Mouse (Mus musculus) T-helper 17 cell (primary cell): ENCODE data around the gene Sobp.

ENCODE experiments used
- in situ Hi-C, 2 experiments: fragments of 300-600 bp; cut with MboI, MseI; formaldehyde crosslinking; loops; 1 replicate in 1 of 2; 2 replicates in 1 of 2; pipeline ENCODE4 v1.15.1; 2025; ENCODE audit warnings: high pct_unique_total_duplicates in 2 of 2

The Sobp gene

GRCm38 (mm10) chr10:43174326-43175155 is at the start of gene Sobp, which contains the start of gene 9030612E09Rik:
TSS of gene Sobp (minus strand) at chr10:43174530.
TSS of gene 9030612E09Rik (plus strand) at chr10:43174704.
- in situ Hi-C loops = no loop called here

GRCm38 (mm10) chr10:43223391-43223790 is 49.1 kb upstream of the Sobp start:
- in situ Hi-C loops = no loop called here

- in situ Hi-C loops = no loop called here
Measured at GRCm38 (mm10) chr10:43221659-43222058, 47.3 kb upstream of the Sobp start.

- in situ Hi-C loops = no loop called here
Measured at GRCm38 (mm10) chr10:43220910-43221625, 46.7 kb upstream of the Sobp start, which contains the start of gene Pdss2. TSS of gene Pdss2 (plus strand) at chr10:43221486.

DNA sequence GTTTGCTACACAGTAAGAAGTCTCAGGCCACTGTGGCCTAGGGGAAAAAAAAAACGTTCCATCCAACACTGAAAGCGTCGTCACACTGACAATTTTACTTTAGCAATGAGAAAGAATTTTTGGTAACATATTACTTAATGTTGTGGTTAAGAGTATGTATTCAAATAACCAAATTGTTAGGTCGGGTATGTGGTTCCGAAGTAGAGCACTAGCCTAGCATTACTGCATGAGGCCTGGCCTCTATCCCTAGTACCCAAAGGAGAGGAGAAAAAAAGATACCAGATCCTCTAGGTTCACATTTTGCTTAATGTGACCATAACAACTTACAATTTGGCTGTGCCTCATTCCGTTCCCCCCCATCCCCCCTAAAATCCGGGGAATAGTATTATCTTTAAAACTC is 46.1 kb upstream of the Sobp start:
- in situ Hi-C loops = no loop called here

DNA sequence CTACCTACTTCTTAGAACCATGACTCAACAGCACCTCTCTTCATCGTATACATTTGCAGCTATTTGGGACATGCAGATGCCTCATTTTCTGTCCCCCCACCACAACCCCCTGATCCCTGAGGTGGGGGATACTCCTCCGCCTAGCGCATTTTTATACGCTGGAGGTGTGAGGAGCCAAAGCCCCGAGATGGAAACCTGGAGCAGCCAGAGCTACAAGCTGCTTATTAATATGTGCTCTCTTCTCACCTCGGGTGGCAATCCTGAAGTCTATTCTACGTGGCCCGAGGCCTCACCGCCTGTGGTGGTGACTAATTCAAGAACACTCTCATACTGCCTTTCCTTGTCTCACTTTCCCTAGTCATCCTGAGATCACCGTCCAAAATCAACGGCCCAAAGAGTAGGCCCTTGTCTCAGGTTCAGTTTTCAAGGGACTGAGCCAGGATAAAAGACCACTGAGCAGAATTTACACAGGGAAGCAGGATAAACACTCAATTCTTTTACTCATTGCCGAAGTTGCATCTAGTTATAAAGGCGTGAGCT is 43.1 kb upstream of the Sobp start:
- in situ Hi-C loops = loop anchor here in 1 of 2 experiments (10.0 kb wide), 1 partner anchor 157 kb away; no protein-coding TSS in a partner anchor

DNA sequence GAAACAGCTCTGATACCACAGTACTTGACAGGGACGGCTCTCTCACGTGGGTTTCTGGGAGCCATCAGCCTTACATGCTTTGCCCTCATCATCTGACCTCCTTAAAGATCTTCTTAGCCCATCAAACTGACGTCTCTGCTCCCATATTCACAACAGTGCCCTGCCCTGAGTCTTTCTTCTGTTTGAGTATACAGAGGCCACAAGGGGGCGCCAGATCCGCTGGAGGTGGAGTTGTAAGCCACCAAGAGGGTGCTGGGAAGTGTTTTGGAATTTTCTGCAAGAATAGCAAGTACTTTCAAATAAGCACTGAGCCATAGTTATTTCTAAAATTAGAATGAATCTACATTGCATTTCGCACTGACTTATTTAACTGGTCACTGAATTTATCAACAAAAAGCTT is 37.5 kb upstream of the Sobp start:
- in situ Hi-C loops = loop anchor here (5.0 to 10.0 kb wide), 2 partner anchors 163 to 165 kb away; no protein-coding TSS in a partner anchor

- in situ Hi-C loops = no loop called here
Measured at GRCm38 (mm10) chr10:43203865-43204264, 29.5 kb upstream of the Sobp start.

DNA sequence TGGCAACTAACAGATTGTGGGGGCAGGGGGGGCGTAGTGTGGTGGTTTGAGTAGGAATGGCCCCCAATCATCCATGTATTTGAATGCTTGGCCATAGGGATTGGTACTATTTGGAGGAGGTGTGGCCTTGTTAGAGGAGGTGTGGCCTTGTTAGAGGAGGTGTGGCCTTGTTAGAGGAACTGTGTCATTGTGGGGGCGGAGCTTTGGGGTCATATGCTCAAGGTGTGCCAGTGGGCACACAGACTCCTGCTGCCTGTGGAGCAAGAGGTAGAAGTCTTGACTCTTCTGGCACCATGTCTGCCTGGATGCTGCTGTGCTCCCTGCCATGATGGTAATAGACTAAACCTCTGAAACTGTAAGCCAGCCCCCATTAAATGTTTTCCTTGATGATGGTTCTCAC is 25.9 kb upstream of the Sobp start:
- in situ Hi-C loops = no loop called here

DNA sequence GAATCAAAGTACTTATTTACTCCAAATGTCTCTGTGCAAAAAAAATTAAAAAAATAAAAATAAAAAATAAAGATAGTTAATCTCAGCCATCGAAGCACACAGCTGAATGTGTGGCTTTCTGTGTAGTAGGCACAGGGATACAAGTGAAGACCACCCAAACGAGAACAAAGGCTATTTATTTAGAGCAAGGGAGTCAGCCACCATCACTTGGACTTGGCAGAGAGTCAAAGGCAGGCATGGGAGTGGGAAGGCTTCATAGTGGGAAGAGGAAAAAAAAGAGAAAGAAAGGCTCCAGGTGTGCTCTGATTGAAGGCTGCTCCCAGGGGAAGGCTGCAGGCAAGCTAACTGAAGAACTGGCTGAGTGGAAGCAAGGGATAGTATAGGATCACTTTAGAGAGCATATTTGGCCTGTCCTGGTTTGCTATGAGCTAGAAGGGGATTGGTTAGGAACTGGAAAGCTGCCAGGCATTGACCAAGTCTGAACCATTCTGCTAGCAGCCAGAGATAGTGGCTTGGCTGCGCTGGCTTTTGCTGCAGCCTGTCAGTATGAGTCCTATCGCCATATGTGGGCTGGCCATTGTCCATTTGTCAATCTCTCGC is 6.1 kb upstream of the Sobp start:
- in situ Hi-C loops = no loop called here

DNA sequence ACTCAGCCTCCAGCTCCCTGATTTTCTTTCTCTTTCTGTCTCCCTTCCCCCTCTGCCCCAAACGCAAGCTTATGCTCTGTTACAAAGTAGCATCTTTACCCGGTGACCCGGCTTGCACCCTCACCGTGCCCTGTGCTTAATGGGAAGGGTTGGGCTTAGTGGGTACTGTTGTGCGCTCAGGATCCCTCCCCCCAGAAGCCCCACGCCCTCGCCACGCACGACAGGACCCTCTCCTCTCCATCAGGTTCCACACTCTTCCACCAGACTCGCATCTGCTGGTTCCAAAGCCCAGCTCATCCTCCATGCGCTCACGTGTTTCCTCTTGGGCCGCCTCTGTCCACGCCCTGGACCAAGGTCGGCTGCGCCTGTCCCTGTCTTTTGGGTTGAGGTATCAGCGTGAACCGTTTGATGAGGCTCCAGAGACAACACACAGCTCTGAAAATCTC is 849 bp upstream of the Sobp start:
- in situ Hi-C loops = no loop called here

DNA sequence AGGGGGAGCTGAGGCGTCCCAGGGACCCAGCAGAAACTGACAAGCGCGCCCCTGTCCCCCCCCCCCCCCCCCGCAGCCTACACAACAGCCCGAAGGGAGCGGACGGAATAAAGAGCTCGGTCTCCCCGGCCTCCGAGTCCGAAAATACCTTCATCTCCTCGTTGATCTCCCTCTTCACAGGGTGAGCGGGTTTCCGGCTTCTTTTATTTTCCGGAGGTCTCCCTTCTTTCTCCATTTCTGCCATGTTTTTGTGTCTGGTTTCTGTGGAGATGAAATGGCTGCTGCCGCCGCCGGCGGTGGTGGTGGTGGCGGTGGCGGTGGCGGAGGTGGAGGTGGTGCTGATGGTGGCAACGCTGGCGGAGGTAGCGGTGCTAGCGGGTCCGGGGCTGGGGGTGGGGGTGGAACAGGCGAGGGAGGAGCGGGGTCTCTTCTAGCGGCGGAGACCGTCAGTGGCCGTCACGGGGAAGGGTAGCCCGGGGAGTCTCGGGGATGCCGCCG is 453 bp downstream of the Sobp start:
- in situ Hi-C loops = no loop called here

GRCm38 (mm10) chr10:43173141-43173827 is 1.0 kb downstream of the Sobp start:
- in situ Hi-C loops = no loop called here

- in situ Hi-C loops = no loop called here
Measured at GRCm38 (mm10) chr10:43172554-43172953, 1.8 kb downstream of the Sobp start.

- in situ Hi-C loops = no loop called here
Measured at GRCm38 (mm10) chr10:43172066-43172465, 2.3 kb downstream of the Sobp start.

- in situ Hi-C loops = no loop called here
Measured at GRCm38 (mm10) chr10:43171106-43171505, 3.2 kb downstream of the Sobp start.

- in situ Hi-C loops = no loop called here
Measured at GRCm38 (mm10) chr10:43168847-43169246, 5.5 kb downstream of the Sobp start.

- in situ Hi-C loops = no loop called here
Measured at GRCm38 (mm10) chr10:43166817-43167216, 7.5 kb downstream of the Sobp start.

- in situ Hi-C loops = no loop called here
Measured at GRCm38 (mm10) chr10:43166146-43166545, 8.2 kb downstream of the Sobp start.

DNA sequence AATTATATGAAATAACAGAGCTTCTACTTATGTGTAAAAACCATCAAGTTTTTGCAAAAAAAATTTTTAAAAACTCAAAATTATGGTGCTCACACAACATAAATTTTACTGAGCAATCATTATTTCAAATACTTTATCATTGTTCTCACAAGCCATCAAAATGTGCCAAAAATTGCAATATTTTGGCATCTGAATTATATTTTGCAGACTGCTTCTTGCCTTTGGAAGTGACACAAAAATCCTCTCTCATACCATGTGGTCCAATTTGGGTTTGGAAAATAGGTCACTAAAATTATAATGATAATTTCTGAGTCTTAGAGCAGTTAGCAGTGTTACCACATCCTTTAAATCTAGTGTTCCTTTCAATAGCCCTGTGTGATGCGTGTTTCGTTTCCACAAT is 9.9 kb downstream of the Sobp start:
- in situ Hi-C loops = no loop called here

DNA sequence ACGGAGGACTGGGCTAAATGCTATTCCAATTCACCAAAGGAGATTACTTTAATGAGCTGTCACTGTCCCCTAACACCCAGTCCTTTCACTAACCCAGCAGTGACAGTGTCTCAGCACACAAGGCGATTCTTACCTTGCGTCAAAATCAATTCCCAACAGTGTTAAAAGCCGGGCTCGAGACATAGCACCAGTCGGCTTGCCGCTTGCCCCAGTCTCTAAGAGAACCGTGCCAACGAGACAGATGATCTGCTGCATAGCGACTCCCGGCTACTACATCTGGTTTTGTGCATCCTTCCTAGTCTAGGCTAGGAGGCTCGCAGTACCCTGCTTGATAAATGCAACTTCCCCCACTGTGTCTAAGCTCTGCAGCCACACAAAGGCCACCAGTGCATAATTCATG is 12.0 kb downstream of the Sobp start:
- in situ Hi-C loops = no loop called here
